Mouse (Mus musculus) erythroblast, embryonic 14.5 days (primary cell): ENCODE results near the gene Olfr764-ps1.
"Not testable (repeated sequence)": the region's sequence is repeated elsewhere in the genome, so short reads cannot be mapped to it uniquely, and the experiment has no call there.

Experiments used
- GATA1 ChIP-seq: IDR thresholded peaks from 2 replicates; pipeline ENCODE4 v1.6.1; 2012; ENCODE audit warnings: low read length, inconsistent platforms, mixed read lengths
- TAL1 ChIP-seq: IDR thresholded peaks from 3 replicates; pipeline ENCODE4 v1.6.1; 2012; ENCODE audit warnings: low read length, inconsistent platforms, mixed read lengths

DNA sequence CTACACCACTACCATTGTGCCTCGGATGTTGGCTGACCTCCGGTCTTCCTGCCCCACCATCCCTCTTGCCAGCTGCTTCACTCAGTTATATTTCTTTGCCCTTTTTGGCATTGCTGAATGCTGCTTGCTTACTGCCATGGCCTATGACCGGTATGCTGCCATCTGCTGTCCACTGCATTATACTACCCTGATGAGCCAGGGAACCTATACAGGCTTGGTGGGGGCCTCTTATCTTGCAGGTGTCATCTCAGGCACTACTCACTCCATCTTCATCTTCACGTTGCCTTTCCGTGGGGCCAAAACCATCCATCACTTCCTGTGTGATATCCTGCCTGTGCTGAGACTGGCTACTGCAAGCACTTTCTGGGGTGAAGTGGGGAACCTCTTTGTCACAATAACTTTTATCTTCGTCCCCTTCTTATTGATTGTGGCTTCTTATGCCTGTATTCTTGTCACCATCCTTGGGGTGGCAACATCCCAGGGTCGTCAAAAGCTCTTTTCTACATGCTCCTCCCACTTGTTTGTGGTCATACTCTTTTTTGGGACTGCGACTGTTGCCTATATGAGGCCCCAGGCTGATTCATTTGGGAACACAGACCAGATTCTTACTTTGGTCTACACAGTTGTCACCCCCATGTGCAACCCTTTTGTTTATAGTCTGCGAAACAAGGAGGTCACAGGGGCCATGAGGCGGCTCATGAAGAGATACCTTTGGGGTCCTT lies 49.4 kb downstream of the Olfr764-ps1 start:
- TF ChIP-seq GATA1, TAL1: not testable (repeated sequence)
